Mouse (Mus musculus): ENCODE results near the gene Cpa5. TPM values are rescaled to one million over a fixed set of nuclear protein-coding genes. Genes with fewer than 3 reads are reported as not detected.

Gene Cpa5
- total RNA-seq, 2 experiments from 2014 or later: not detected

- DNase-seq (ENCODE audit: low spot score in 2 of 2): no peak
These were observed 33.1 kb downstream of the Cpa5 start for GRCm38 (mm10) chr6:30643694-30644460.

- no peak for DNase-seq (ENCODE audit: low spot score in 2 of 2)
These were observed 33.7 kb downstream of the Cpa5 start for GRCm38 (mm10) chr6:30644462-30644861.

GRCm38 (mm10) chr6:30645379-30645778 is 34.6 kb downstream of the Cpa5 start:
- DNase-seq (ENCODE audit: low spot score in 2 of 2): no peak

- DNase-seq (ENCODE audit: low spot score in 2 of 2): peak in 1 of 2 experiments; percentile 46
These were observed 39.0 kb downstream of the Cpa5 start for GRCm38 (mm10) chr6:30649651-30650296.

GRCm38 (mm10) chr6:30652425-30653188 is 41.8 kb downstream of the Cpa5 start:
- no peak for DNase-seq (ENCODE audit: low spot score in 2 of 2)

- no peak for DNase-seq (ENCODE audit: low spot score in 2 of 2)
These were observed 42.7 kb downstream of the Cpa5 start for GRCm38 (mm10) chr6:30653518-30653917.

- DNase-seq (ENCODE audit: low spot score in 2 of 2): no peak
These were observed 43.6 kb downstream of the Cpa5 start for GRCm38 (mm10) chr6:30654402-30654859.

- no peak for DNase-seq (ENCODE audit: low spot score in 2 of 2)
These were observed 44.1 kb downstream of the Cpa5 start for GRCm38 (mm10) chr6:30654932-30655331.

- no peak for DNase-seq (ENCODE audit: low spot score in 2 of 2)
These were observed 46.5 kb downstream of the Cpa5 start for GRCm38 (mm10) chr6:30657279-30657678.

GRCm38 (mm10) chr6:30658619-30659018 is 47.8 kb downstream of the Cpa5 start:
- DNase-seq (ENCODE audit: low spot score in 2 of 2): no peak

- peak in 1 of 2 experiments; percentile 42 for DNase-seq (ENCODE audit: low spot score in 2 of 2)
These were observed 54.0 kb downstream of the Cpa5 start for GRCm38 (mm10) chr6:30664776-30665175.

- DNase-seq (ENCODE audit: low spot score in 2 of 2): no peak
These were observed 54.5 kb downstream of the Cpa5 start for GRCm38 (mm10) chr6:30665296-30665695.

- DNase-seq (ENCODE audit: low spot score in 2 of 2): no peak
These were observed 55.2 kb downstream of the Cpa5 start for GRCm38 (mm10) chr6:30666043-30666442.

GRCm38 (mm10) chr6:30667585-30667984 is 56.8 kb downstream of the Cpa5 start:
- no peak for DNase-seq (ENCODE audit: low spot score in 2 of 2)

GRCm38 (mm10) chr6:30671696-30672095 is 60.9 kb downstream of the Cpa5 start:
- no peak for DNase-seq (ENCODE audit: low spot score in 2 of 2)

GRCm38 (mm10) chr6:30673764-30674561 is 63.2 kb downstream of the Cpa5 start:
- DNase-seq (ENCODE audit: low spot score in 2 of 2): no peak

- DNase-seq (ENCODE audit: low spot score in 2 of 2): peak in 1 of 2 experiments; percentile 30
These were observed 64.0 kb downstream of the Cpa5 start for GRCm38 (mm10) chr6:30674714-30675280.

- peak; percentile 24 to 41 for DNase-seq (ENCODE audit: low spot score in 2 of 2)
These were observed 64.5 kb downstream of the Cpa5 start for GRCm38 (mm10) chr6:30675281-30675771.

- DNase-seq (ENCODE audit: low spot score in 2 of 2): no peak
These were observed 65.7 kb downstream of the Cpa5 start for GRCm38 (mm10) chr6:30676506-30676905.

GRCm38 (mm10) chr6:30677591-30677990 is 66.8 kb downstream of the Cpa5 start:
- no peak for DNase-seq (ENCODE audit: low spot score in 2 of 2)
